Mouse (Mus musculus) myocyte (in vitro differentiated cells): Measurements from ENCODE around the gene Prr13.

Source experiments
- E2F4 ChIP-seq: IDR thresholded peaks from one replicate; pipeline ENCODE4 v1.6.1; 2011; ENCODE audit warnings: mild to moderate bottlenecking, control low read depth, moderate library complexity; ENCODE audit not compliant: insufficient read depth
- POLR2A ChIP-seq: IDR thresholded peaks from one replicate; pipeline ENCODE4 v1.6.1; 2011; ENCODE audit warnings: low read depth, mild to moderate bottlenecking, control low read depth, moderate library complexity; ENCODE audit not compliant: insufficient read length
- POLR2AphosphoS2 ChIP-seq: IDR thresholded peaks from one replicate; pipeline ENCODE4 v1.6.1; 2011; ENCODE audit warnings: low read depth, control low read depth; ENCODE audit not compliant: insufficient read length
- TCF12 ChIP-seq: IDR thresholded peaks from one replicate; pipeline ENCODE4 v1.6.1; 2011; ENCODE audit warnings: mild to moderate bottlenecking, control low read depth; ENCODE audit not compliant: poor library complexity, insufficient read depth, severe bottlenecking
- USF1 ChIP-seq: IDR thresholded peaks from one replicate; pipeline ENCODE4 v1.6.1; 2011; ENCODE audit warnings: low read depth, mild to moderate bottlenecking, control low read depth, moderate library complexity

GRCm38 (mm10) chr15:102458050-102458736 lies 635 bp upstream of the Prr13 start:
- TF ChIP-seq POLR2A, result no peak
- no peak for TF ChIP-seq TCF12
- no peak for TF ChIP-seq POLR2AphosphoS2
- no peak for TF ChIP-seq USF1
- TF ChIP-seq E2F4, result no peak
